Mouse (Mus musculus) erythroblast, embryonic 14.5 days (primary cell): ENCODE measurements around the gene Ldha.
"Not testable (repeated sequence)": the region's sequence is repeated elsewhere in the genome, so short reads cannot be mapped to it uniquely, and the experiment has no call there.

Experiments used
- GATA1 ChIP-seq: IDR thresholded peaks from 2 replicates; pipeline ENCODE4 v1.6.1; 2012; ENCODE audit warnings: low read length, inconsistent platforms, mixed read lengths
- TAL1 ChIP-seq: IDR thresholded peaks from 3 replicates; pipeline ENCODE4 v1.6.1; 2012; ENCODE audit warnings: low read length, inconsistent platforms, mixed read lengths

DNA sequence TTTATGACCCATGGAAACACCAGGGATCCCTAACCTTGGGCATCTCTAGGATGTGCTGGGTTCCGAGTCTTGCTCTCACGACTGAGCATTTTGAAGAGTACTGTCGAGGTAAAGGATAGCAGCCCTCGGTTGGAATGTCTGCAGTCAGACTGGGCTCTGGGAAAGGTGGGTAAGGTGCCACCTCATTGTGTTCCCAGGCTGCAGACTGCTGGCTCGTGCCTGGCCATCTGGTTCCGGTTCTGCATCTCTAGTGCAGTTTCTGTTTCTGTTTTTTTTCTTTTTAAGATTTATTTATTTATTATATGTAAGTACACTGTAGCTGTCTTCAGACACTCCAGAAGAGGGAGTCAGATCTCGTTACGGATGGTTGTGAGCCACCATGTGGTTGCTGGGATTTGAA is 40.7 kb downstream of the Ldha start:
- not testable (repeated sequence) for TF ChIP-seq GATA1, TAL1
